Mouse (Mus musculus) heart, postnatal 4 days (tissue): ENCODE data around the gene Ctf2. TPM values are rescaled to one million over a fixed set of nuclear protein-coding genes. Genes with fewer than 3 reads are reported as not detected.
"Not testable (repeated sequence)": the region's sequence is repeated elsewhere in the genome, so short reads cannot be mapped to it uniquely, and the experiment has no call there.

Experiments used
- DNase-seq: peaks from one replicate; pipeline ENCODE4 v3.0.0; 2021
- total RNA-seq, 2 experiments: library from RNA; stranded (reverse); gene quantifications; 2 replicates each; pipeline ENCODE4 v1.2.3; 2021

The Ctf2 gene
- total RNA-seq, 2 experiments from 2014 or later = not detected

- peak; percentile 83 for DNase-seq
Measured at GRCm38 (mm10) chr7:127712461-127713385, 19.2 kb downstream of the Ctf2 start, which contains the start of gene Ctf1. Gene Ctf1, plus strand, starts transcription at chr7:127712736.

- no peak for DNase-seq
Measured at GRCm38 (mm10) chr7:127711456-127711855, 20.5 kb downstream of the Ctf2 start.

- DNase-seq = no peak
Measured at GRCm38 (mm10) chr7:127711031-127711430, 20.9 kb downstream of the Ctf2 start.

- DNase-seq = no peak
Measured at GRCm38 (mm10) chr7:127709261-127709979, 22.5 kb downstream of the Ctf2 start.

GRCm38 (mm10) chr7:127708207-127709078 is 23.5 kb downstream of the Ctf2 start, which contains the start of gene Bcl7c:
Gene Bcl7c, minus strand, starts transcription at chr7:127708933.
- DNase-seq = peak; percentile 96

- no peak for DNase-seq
Measured at GRCm38 (mm10) chr7:127707957-127708206, 24.1 kb downstream of the Ctf2 start.

- DNase-seq = peak; percentile 27
Measured at GRCm38 (mm10) chr7:127707045-127707956, 24.7 kb downstream of the Ctf2 start.

- no peak for DNase-seq
Measured at GRCm38 (mm10) chr7:127705706-127706105, 26.3 kb downstream of the Ctf2 start.

GRCm38 (mm10) chr7:127704598-127704997 is 27.4 kb downstream of the Ctf2 start:
- DNase-seq = no peak

- no peak for DNase-seq
Measured at GRCm38 (mm10) chr7:127703561-127704178, 28.3 kb downstream of the Ctf2 start.

GRCm38 (mm10) chr7:127700712-127701331 is 31.1 kb downstream of the Ctf2 start:
- no peak for DNase-seq

GRCm38 (mm10) chr7:127698986-127699385 is 33.0 kb downstream of the Ctf2 start:
- no peak for DNase-seq

GRCm38 (mm10) chr7:127693730-127694129 is 38.2 kb downstream of the Ctf2 start:
- not testable (repeated sequence) for DNase-seq

- no peak for DNase-seq
Measured at GRCm38 (mm10) chr7:127693290-127693689, 38.7 kb downstream of the Ctf2 start.

- peak; percentile 90 for DNase-seq
Measured at GRCm38 (mm10) chr7:127691221-127691989, 40.6 kb downstream of the Ctf2 start.

- DNase-seq = peak; percentile 32
Measured at GRCm38 (mm10) chr7:127689626-127690280, 42.2 kb downstream of the Ctf2 start.

GRCm38 (mm10) chr7:127688935-127689334 is 43.0 kb downstream of the Ctf2 start:
- DNase-seq = no peak

GRCm38 (mm10) chr7:127686740-127687449 is 45.1 kb downstream of the Ctf2 start:
- no peak for DNase-seq
